Mouse (Mus musculus) embryonic fibroblast, embryonic 13.5 days (primary cell): Measurements from ENCODE around the gene Lrrc46. TPM values are rescaled to one million over a fixed set of nuclear protein-coding genes. Genes with fewer than 3 reads are reported as not detected.

Experiments
- H3K27ac ChIP-seq: 2 replicates; pipeline ENCODE4 v1.5.1; 2012; ENCODE audit warnings: low read length, control low read depth, inconsistent platforms; ENCODE audit not compliant: insufficient read depth
- H3K4me1 ChIP-seq: 2 replicates; pipeline ENCODE4 v1.6.1; 2011; ENCODE audit warnings: low read length; ENCODE audit not compliant: control insufficient read depth, insufficient read depth
- H3K4me3 ChIP-seq: 2 replicates; pipeline ENCODE4 v1.5.1; 2011; ENCODE audit warnings: mild to moderate bottlenecking, control low read depth, low read length; ENCODE audit not compliant: insufficient read depth
- CTCF ChIP-seq: IDR thresholded peaks from 2 replicates; pipeline ENCODE4 v1.5.1; 2011; ENCODE audit warnings: mild to moderate bottlenecking, control low read depth, low read length, moderate library complexity, borderline replicate concordance; ENCODE audit not compliant: insufficient read depth
- POLR2A ChIP-seq: IDR thresholded peaks from 2 replicates; pipeline ENCODE4 v1.6.1; 2011; ENCODE audit warnings: low read depth, mild to moderate bottlenecking, control low read depth, low read length, moderate library complexity
- polyA plus RNA-seq: library from polyadenylated mRNA; stranded (reverse); fragments of >200 nt; gene quantifications from 2 replicates; pipeline ENCODE4 v1.2.4, GENCODE M21; 2011; ENCODE audit warnings: low read depth; ENCODE audit not compliant: missing spikeins, insufficient read length

Lrrc46 gene
- polyA plus RNA-seq, 1 experiment: 0.65 TPM

GRCm38 (mm10) chr11:97018583-97019344 lies 22.4 kb downstream of the Lrrc46 start:
- Histone ChIP-seq H3K27ac (no peak overlapping the region), H3K4me3 (peak overlapping the region; percentile 4; the same call in 1 of the 2 replicates), H3K4me1 (no peaks in the 10 kb centered on the region)
- no peak for TF ChIP-seq CTCF
- no peak for TF ChIP-seq POLR2A

GRCm38 (mm10) chr11:97017696-97018582 lies 23.3 kb downstream of the Lrrc46 start:
- no peak for TF ChIP-seq CTCF
- no peak for TF ChIP-seq POLR2A
- Histone ChIP-seq H3K4me3 (no peak overlapping the region), H3K4me1 (no peaks in the 10 kb centered on the region), H3K27ac (no peak overlapping the region)

- Histone ChIP-seq H3K4me3 (no peak within 1 kb of the TSS), H3K27ac (no peak within 1 kb of the TSS), H3K4me1 (no peaks in the 10 kb centered on the region)
- TF ChIP-seq POLR2A (no peak), CTCF (no peak)
These were observed 28.0 kb downstream of the Lrrc46 start, which contains the start of gene Sp6 for GRCm38 (mm10) chr11:97013121-97013670. TSS of gene Sp6 (plus strand) at chr11:97013394.

GRCm38 (mm10) chr11:97009198-97009790 lies 31.9 kb downstream of the Lrrc46 start:
- no peak overlapping the region for H3K4me3 ChIP-seq
- H3K27ac ChIP-seq: no peak overlapping the region
- H3K4me1 ChIP-seq: peaks cover 3% of the 10 kb centered on the region; the same call in 1 of the 2 replicates
- TF ChIP-seq POLR2A (no peak), CTCF (no peak)

GRCm38 (mm10) chr11:97007093-97007794 lies 34.0 kb downstream of the Lrrc46 start:
- TF ChIP-seq CTCF: no peak
- TF ChIP-seq POLR2A: no peak
- Histone ChIP-seq H3K27ac (no peak overlapping the region), H3K4me1 (peaks cover 3% of the 10 kb centered on the region; the same call in 1 of the 2 replicates)

GRCm38 (mm10) chr11:97003170-97003569 lies 38.0 kb downstream of the Lrrc46 start:
- TF ChIP-seq POLR2A (no peak), CTCF (no peak)
- Histone ChIP-seq H3K4me3 (no peak overlapping the region), H3K4me1 (peaks cover 3% of the 10 kb centered on the region; the same call in 1 of the 2 replicates), H3K27ac (no peak overlapping the region)

More at GRCm38 (mm10) chr11:97007093-97007794, 34.0 kb downstream of the Lrrc46 start:
- no peak overlapping the region for H3K4me3 ChIP-seq

- Histone ChIP-seq H3K27ac (no peak overlapping the region), H3K4me1 (no peaks in the 10 kb centered on the region), H3K4me3 (no peak overlapping the region)
- TF ChIP-seq POLR2A (no peak; the same call in 1 of the 2 replicates), CTCF (no peak)
These were observed 43.7 kb downstream of the Lrrc46 start for GRCm38 (mm10) chr11:96997380-96997956.

- TF ChIP-seq POLR2A (no peak), CTCF (no peak)
- H3K4me1 ChIP-seq: no peaks in the 10 kb centered on the region
- H3K4me3 ChIP-seq: no peak overlapping the region
- no peak overlapping the region for H3K27ac ChIP-seq
These were observed 44.3 kb downstream of the Lrrc46 start for GRCm38 (mm10) chr11:96996773-96997379.
